Mouse (Mus musculus) lung, embryonic 16.5 days (tissue): ENCODE measurements at regions not wholly inside any gene's neighbourhood (a gene's known extent, or its start where the extent isn't known, plus 50 kb on each side); places are given as distances from the start of the nearest gene placed in this dataset.
"Not testable (repeated sequence)": the region's sequence is repeated elsewhere in the genome, so short reads cannot be mapped to it uniquely, and the experiment has no call there.

Source experiments
- ATAC-seq: fragments of 200-750 bp; cut with Nextera tagmentation; 2 replicates; pipeline ENCODE4 v1.8.0; 2017; ENCODE audit warnings: low read depth, mild to moderate bottlenecking, moderate library complexity
- H3K27ac ChIP-seq: fragments of 300-500 bp; sonication (generic); 2 replicates; pipeline ENCODE4 v1.5.1; 2014; ENCODE audit warnings: mild to moderate bottlenecking, control low read depth, low read length
- H3K27me3 ChIP-seq: fragments of 300-500 bp; sonication (generic); 2 replicates; pipeline ENCODE4 v1.6.1; 2014; ENCODE audit warnings: low read depth, low read length, mixed read lengths; ENCODE audit not compliant: control insufficient read depth, insufficient read depth
- H3K36me3 ChIP-seq: fragments of 300-500 bp; sonication (generic); 2 replicates; pipeline ENCODE4 v1.6.1; 2014; ENCODE audit warnings: low read length; ENCODE audit not compliant: control insufficient read depth, insufficient read depth
- H3K4me1 ChIP-seq: fragments of 300-500 bp; sonication (generic); replicated peaks from 2 replicates; pipeline ENCODE4 v1.6.1; 2014; ENCODE audit warnings: low read length, mixed read lengths; ENCODE audit not compliant: control insufficient read depth, insufficient read depth
- H3K4me2 ChIP-seq: fragments of 300-500 bp; sonication (generic); 2 replicates; pipeline ENCODE4 v1.6.1; 2014; ENCODE audit warnings: low read depth, low read length, control low read depth
- H3K4me3 ChIP-seq: fragments of 300-500 bp; sonication (generic); 2 replicates; pipeline ENCODE4 v1.5.1; 2014; ENCODE audit warnings: mild to moderate bottlenecking, low read length, control low read depth
- H3K9ac ChIP-seq: fragments of 300-500 bp; sonication (generic); 2 replicates; pipeline ENCODE4 v1.6.1; 2014; ENCODE audit warnings: low read length, control low read depth
- H3K9me3 ChIP-seq: fragments of 300-500 bp; sonication (generic); 2 replicates; pipeline ENCODE4 v1.6.1; 2016; ENCODE audit warnings: low read length; ENCODE audit not compliant: control insufficient read depth
- WGBS: fragments of 180-500 bp; shearing (Covaris S2); extraction: QIAGEN DNeasy Blood & Tissue Kit; methylation state at CpG from one replicate; pipeline ENCODE4 v1.1.7; 2014; 5-methylcytosine and 5-hydroxymethylcytosine counted together

GRCm38 (mm10) chr14:52801705-52802104 is 306.2 kb upstream of the Olfr1507 start:
- 70% methylated on average over 2 of the region's 2 CpGs for WGBS
- not testable (repeated sequence) for H3K27me3 ChIP-seq, H3K9ac ChIP-seq, H3K4me3 ChIP-seq, H3K4me1 ChIP-seq, ATAC-seq, H3K36me3 ChIP-seq, H3K4me2 ChIP-seq, H3K9me3 ChIP-seq, H3K27ac ChIP-seq

DNA sequence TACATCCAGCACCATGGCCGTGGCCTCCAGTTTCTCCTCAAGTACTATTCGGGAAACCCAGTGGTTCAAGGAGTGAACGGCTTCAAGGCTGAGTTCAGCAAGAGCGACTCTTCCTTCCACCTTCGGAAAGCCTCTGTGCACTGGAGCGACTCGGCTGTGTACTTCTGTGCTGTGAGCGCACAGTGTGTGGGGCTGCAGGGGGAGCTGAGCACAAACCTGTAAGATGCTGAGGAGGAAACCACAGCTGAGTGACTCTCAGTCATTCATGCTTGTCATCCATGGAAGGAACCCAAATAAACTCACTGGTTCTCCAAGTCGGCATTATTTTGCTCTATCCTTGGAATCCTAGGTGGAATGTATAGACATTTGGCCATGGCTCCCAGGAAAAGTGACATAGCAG is 297.1 kb upstream of the Olfr1507 start:
- WGBS: 93% methylated on average over 7 of the region's 9 CpGs
- ATAC-seq, H3K27me3 ChIP-seq: not testable (repeated sequence)

GRCm38 (mm10) chr14:52791828-52792227 is 296.3 kb upstream of the Olfr1507 start:
- H3K4me3 ChIP-seq, H3K27me3 ChIP-seq, H3K9ac ChIP-seq, H3K4me1 ChIP-seq, H3K9me3 ChIP-seq, H3K36me3 ChIP-seq, H3K27ac ChIP-seq, ATAC-seq, H3K4me2 ChIP-seq: not testable (repeated sequence)
- WGBS: 39% methylated on average over 6 of the region's 6 CpGs

More for the DNA sequence above, 297.1 kb upstream of the Olfr1507 start:
- not testable (repeated sequence) for H3K27ac ChIP-seq, H3K4me2 ChIP-seq, H3K9ac ChIP-seq, H3K36me3 ChIP-seq, H3K9me3 ChIP-seq, H3K4me1 ChIP-seq, H3K4me3 ChIP-seq

DNA sequence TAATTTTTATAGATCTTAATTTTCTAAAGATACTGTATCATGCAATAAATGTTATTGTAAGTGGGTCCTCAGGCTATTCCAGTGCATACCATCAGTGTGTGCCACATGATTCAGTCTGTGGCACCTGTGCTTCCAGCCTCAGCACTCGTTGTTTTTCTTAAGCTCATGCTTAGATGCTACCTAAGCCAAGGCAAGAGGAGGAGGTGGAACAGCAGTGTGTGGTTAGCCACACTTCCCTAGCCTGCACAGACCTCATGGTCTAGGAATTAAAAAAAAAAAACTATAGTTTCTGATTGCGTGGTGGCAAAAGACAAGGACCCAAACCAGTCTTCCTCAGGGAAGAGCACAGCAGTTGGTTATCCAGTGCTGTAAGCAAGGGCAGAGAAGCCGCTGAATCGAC is 287.3 kb upstream of the Olfr1507 start:
- H3K9ac ChIP-seq, H3K4me2 ChIP-seq, H3K27me3 ChIP-seq, ATAC-seq, H3K4me3 ChIP-seq, H3K36me3 ChIP-seq, H3K4me1 ChIP-seq, H3K9me3 ChIP-seq, H3K27ac ChIP-seq: not testable (repeated sequence)
- 64% methylated on average over 4 of the region's 4 CpGs for WGBS

- not testable (repeated sequence) for H3K36me3 ChIP-seq, H3K27ac ChIP-seq, H3K9me3 ChIP-seq, ATAC-seq, H3K9ac ChIP-seq, H3K4me2 ChIP-seq, H3K27me3 ChIP-seq, H3K4me1 ChIP-seq, H3K4me3 ChIP-seq
- WGBS: 71% methylated on average over 2 of the region's 2 CpGs
Observed at GRCm38 (mm10) chr14:52775816-52776215, 280.3 kb upstream of the Olfr1507 start.

DNA sequence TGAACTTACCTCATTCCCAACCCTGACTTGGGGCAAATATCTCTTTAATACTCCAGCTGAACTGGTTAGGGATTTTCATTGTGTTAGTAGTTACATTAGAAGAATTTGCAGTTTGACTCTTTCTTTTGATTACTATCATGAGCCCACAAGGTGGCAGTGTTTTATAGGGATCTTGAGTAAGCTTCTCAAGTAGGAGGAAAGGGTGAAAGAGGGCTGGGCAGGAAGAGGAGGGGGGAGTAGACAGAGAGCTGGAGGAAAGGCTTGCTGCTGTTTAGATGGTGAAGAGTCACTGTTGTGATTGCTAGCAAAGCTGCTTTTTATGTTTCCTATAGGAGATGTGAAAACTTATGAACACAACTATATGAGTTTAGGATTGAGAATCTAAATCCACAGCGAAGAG is 273.9 kb upstream of the Olfr1507 start:
- not testable (repeated sequence) for H3K27me3 ChIP-seq, ATAC-seq
- WGBS: no CpG with 5 or more reads among the region's 1 CpGs

GRCm38 (mm10) chr14:52752159-52752558 is 256.6 kb upstream of the Olfr1507 start:
- not testable (repeated sequence) for H3K36me3 ChIP-seq, H3K9me3 ChIP-seq, H3K9ac ChIP-seq, H3K4me2 ChIP-seq, ATAC-seq, H3K27me3 ChIP-seq, H3K27ac ChIP-seq, H3K4me1 ChIP-seq, H3K4me3 ChIP-seq
- 44% methylated on average over 1 of the region's 1 CpGs for WGBS

More for the DNA sequence above, 273.9 kb upstream of the Olfr1507 start:
- not testable (repeated sequence) for H3K4me1 ChIP-seq, H3K9ac ChIP-seq, H3K4me3 ChIP-seq, H3K4me2 ChIP-seq, H3K9me3 ChIP-seq, H3K36me3 ChIP-seq, H3K27ac ChIP-seq

- 54% methylated on average over 2 of the region's 3 CpGs for WGBS
- not testable (repeated sequence) for ATAC-seq
Observed at GRCm38 (mm10) chr14:52726680-52727079, 231.1 kb upstream of the Olfr1507 start.

GRCm38 (mm10) chr14:52724988-52725387 is 229.4 kb upstream of the Olfr1507 start:
- H3K4me1 ChIP-seq, H3K9me3 ChIP-seq, H3K36me3 ChIP-seq, H3K9ac ChIP-seq, H3K27ac ChIP-seq, H3K4me3 ChIP-seq, ATAC-seq, H3K4me2 ChIP-seq, H3K27me3 ChIP-seq: not testable (repeated sequence)
- WGBS: no CpG with 5 or more reads among the region's 1 CpGs

More at GRCm38 (mm10) chr14:52726680-52727079, 231.1 kb upstream of the Olfr1507 start:
- not testable (repeated sequence) for H3K36me3 ChIP-seq, H3K4me1 ChIP-seq, H3K4me2 ChIP-seq, H3K9me3 ChIP-seq, H3K4me3 ChIP-seq, H3K27me3 ChIP-seq, H3K27ac ChIP-seq, H3K9ac ChIP-seq

GRCm38 (mm10) chr14:52720640-52721039 is 225.1 kb upstream of the Olfr1507 start:
- WGBS: 83% methylated on average over 9 of the region's 9 CpGs
- no peaks in the 10 kb centered on the region for H3K27me3 ChIP-seq
- no peaks in the 10 kb centered on the region for H3K36me3 ChIP-seq
- no peak overlapping the region for H3K4me2 ChIP-seq
- H3K4me3 ChIP-seq: no peak overlapping the region
- 0 out of 2 replicates have a peak, but pooled peaks cover 4% of the 10 kb centered on the region for H3K9me3 ChIP-seq
- H3K27ac ChIP-seq: no peak overlapping the region
- no peak overlapping the region for H3K9ac ChIP-seq
- no peaks in the 10 kb centered on the region for H3K4me1 ChIP-seq
- no peak for ATAC-seq
